Mouse (Mus musculus): ENCODE results near the gene Gm20521. TPM values are rescaled to one million over a fixed set of nuclear protein-coding genes. Genes with fewer than 3 reads are reported as not detected.

The Gm20521 gene
- polyA plus RNA-seq (2014; fragmentation: Nextera tagmentation; extraction: Ambion mirVana): 0.38 TPM in 1 of 2 replicates, not detected in the other

GRCm38 (mm10) chr14:54883154-54884021, at the start of gene Gm20521, which contains the start of gene Bcl2l2:
Gm20521 (plus strand) TSS chr14:54883441.
Bcl2l2 (plus strand) TSS chr14:54883377.
- WGBS: 0% methylated on average over 27 of the region's 27 CpGs
- Histone ChIP-seq H3K36me3 (replicated peaks; ENCODE audit: control insufficient read depth, insufficient read depth, low read depth, low read length) (no peaks in the 10 kb centered on the region), H3K9ac (replicated peaks; ENCODE audit: low read length) (peak within 1 kb of the TSS; percentile 67), H3K4me2 (ENCODE audit: low read depth, low read length) (peak within 1 kb of the TSS; percentile 76), H3K4me1 (ENCODE audit: control insufficient read depth, insufficient read depth, low read length) (no peaks in the 10 kb centered on the region; the same call in 1 of the 2 replicates), H3K27me3 (ENCODE audit: control insufficient read depth, insufficient read depth, low read length) (no peaks in the 10 kb centered on the region), H3K27ac (replicated peaks; ENCODE audit: low read depth, low read length) (peak within 1 kb of the TSS; percentile 80), H3K4me3 (ENCODE audit: low read depth, low read length) (peak within 1 kb of the TSS; percentile 57), H3K9me3 (replicated peaks; ENCODE audit: control insufficient read depth, low read length) (no peaks in the 10 kb centered on the region)
- DNase-seq (ENCODE audit: low spot score) (peak; percentile 90), ATAC-seq (replicated peaks; ENCODE audit: insufficient number of reproducible peaks, low FRiP score, low TSS enrichment, low read depth) (peak; percentile 78)

GRCm38 (mm10) chr14:54843461-54843860, 39.8 kb upstream of the Gm20521 start:
- H3K27ac ChIP-seq (replicated peaks; ENCODE audit: low read depth, low read length): no peak overlapping the region
- no peak overlapping the region for H3K9ac ChIP-seq (replicated peaks; ENCODE audit: low read length)
- H3K4me2 ChIP-seq (ENCODE audit: low read depth, low read length): no peak overlapping the region
- 6% methylated on average over 4 of the region's 4 CpGs for WGBS
- H3K27me3 ChIP-seq (ENCODE audit: control insufficient read depth, insufficient read depth, low read length): no peaks in the 10 kb centered on the region
- no peaks in the 10 kb centered on the region for H3K4me1 ChIP-seq (ENCODE audit: control insufficient read depth, insufficient read depth, low read length)
- ATAC-seq (replicated peaks; ENCODE audit: insufficient number of reproducible peaks, low FRiP score, low TSS enrichment, low read depth): no peak
- H3K36me3 ChIP-seq (replicated peaks; ENCODE audit: control insufficient read depth, insufficient read depth, low read depth, low read length): no peaks in the 10 kb centered on the region
- H3K9me3 ChIP-seq (replicated peaks; ENCODE audit: control insufficient read depth, low read length): no peaks in the 10 kb centered on the region
- DNase-seq (ENCODE audit: low spot score): peak; percentile 74
- no peak overlapping the region for H3K4me3 ChIP-seq (ENCODE audit: low read depth, low read length)

- Histone ChIP-seq H3K4me3 (ENCODE audit: low read depth, low read length) (no peak overlapping the region), H3K9ac (replicated peaks; ENCODE audit: low read length) (no peak overlapping the region), H3K9me3 (replicated peaks; ENCODE audit: control insufficient read depth, low read length) (no peaks in the 10 kb centered on the region), H3K4me1 (ENCODE audit: control insufficient read depth, insufficient read depth, low read length) (no peaks in the 10 kb centered on the region), H3K36me3 (replicated peaks; ENCODE audit: control insufficient read depth, insufficient read depth, low read depth, low read length) (no peaks in the 10 kb centered on the region), H3K27me3 (ENCODE audit: control insufficient read depth, insufficient read depth, low read length) (no peaks in the 10 kb centered on the region), H3K27ac (replicated peaks; ENCODE audit: low read depth, low read length) (no peak overlapping the region), H3K4me2 (ENCODE audit: low read depth, low read length) (no peak overlapping the region)
- DNase-seq (ENCODE audit: low spot score) (no peak), ATAC-seq (replicated peaks; ENCODE audit: insufficient number of reproducible peaks, low FRiP score, low TSS enrichment, low read depth) (no peak)
- 94% methylated on average over 3 of the region's 3 CpGs for WGBS
Observed at GRCm38 (mm10) chr14:54855726-54856125, 27.5 kb upstream of the Gm20521 start.

- Histone ChIP-seq H3K27me3 (ENCODE audit: control insufficient read depth, insufficient read depth, low read length) (no peaks in the 10 kb centered on the region), H3K27ac (replicated peaks; ENCODE audit: low read depth, low read length) (no peak overlapping the region), H3K36me3 (replicated peaks; ENCODE audit: control insufficient read depth, insufficient read depth, low read depth, low read length) (no peaks in the 10 kb centered on the region), H3K9me3 (replicated peaks; ENCODE audit: control insufficient read depth, low read length) (no peaks in the 10 kb centered on the region), H3K9ac (replicated peaks; ENCODE audit: low read length) (no peak overlapping the region), H3K4me3 (ENCODE audit: low read depth, low read length) (no peak overlapping the region), H3K4me1 (ENCODE audit: control insufficient read depth, insufficient read depth, low read length) (no peaks in the 10 kb centered on the region), H3K4me2 (ENCODE audit: low read depth, low read length) (no peak overlapping the region)
- 85% methylated on average over 7 of the region's 7 CpGs for WGBS
- DNase-seq (ENCODE audit: low spot score) (no peak), ATAC-seq (replicated peaks; ENCODE audit: insufficient number of reproducible peaks, low FRiP score, low TSS enrichment, low read depth) (no peak)
Observed at GRCm38 (mm10) chr14:54856703-54857102, 26.5 kb upstream of the Gm20521 start.

- Histone ChIP-seq H3K4me2 (ENCODE audit: low read depth, low read length) (no peak overlapping the region), H3K27ac (replicated peaks; ENCODE audit: low read depth, low read length) (no peak overlapping the region), H3K9me3 (replicated peaks; ENCODE audit: control insufficient read depth, low read length) (no peaks in the 10 kb centered on the region), H3K4me3 (ENCODE audit: low read depth, low read length) (no peak overlapping the region), H3K4me1 (ENCODE audit: control insufficient read depth, insufficient read depth, low read length) (no peaks in the 10 kb centered on the region), H3K36me3 (replicated peaks; ENCODE audit: control insufficient read depth, insufficient read depth, low read depth, low read length) (no peaks in the 10 kb centered on the region), H3K9ac (replicated peaks; ENCODE audit: low read length) (no peak overlapping the region), H3K27me3 (ENCODE audit: control insufficient read depth, insufficient read depth, low read length) (no peaks in the 10 kb centered on the region)
- ATAC-seq (replicated peaks; ENCODE audit: insufficient number of reproducible peaks, low FRiP score, low TSS enrichment, low read depth) (no peak), DNase-seq (ENCODE audit: low spot score) (no peak)
- 93% methylated on average over 9 of the region's 9 CpGs for WGBS
Observed at GRCm38 (mm10) chr14:54857891-54858290, 25.4 kb upstream of the Gm20521 start.

- no peak overlapping the region for H3K27ac ChIP-seq (replicated peaks; ENCODE audit: low read depth, low read length)
- WGBS: 47% methylated on average over 2 of the region's 2 CpGs
- no peak overlapping the region for H3K4me2 ChIP-seq (ENCODE audit: low read depth, low read length)
- H3K4me3 ChIP-seq (ENCODE audit: low read depth, low read length): no peak overlapping the region
- H3K27me3 ChIP-seq (ENCODE audit: control insufficient read depth, insufficient read depth, low read length): no peaks in the 10 kb centered on the region
- no peak for ATAC-seq (replicated peaks; ENCODE audit: insufficient number of reproducible peaks, low FRiP score, low TSS enrichment, low read depth)
- no peaks in the 10 kb centered on the region for H3K4me1 ChIP-seq (ENCODE audit: control insufficient read depth, insufficient read depth, low read length)
- H3K9me3 ChIP-seq (replicated peaks; ENCODE audit: control insufficient read depth, low read length): no peaks in the 10 kb centered on the region
- DNase-seq (ENCODE audit: low spot score): peak; percentile 64
- H3K9ac ChIP-seq (replicated peaks; ENCODE audit: low read length): no peak overlapping the region
- no peaks in the 10 kb centered on the region for H3K36me3 ChIP-seq (replicated peaks; ENCODE audit: control insufficient read depth, insufficient read depth, low read depth, low read length)
Observed at GRCm38 (mm10) chr14:54860511-54860910, 22.7 kb upstream of the Gm20521 start.

- no peaks in the 10 kb centered on the region for H3K4me1 ChIP-seq (ENCODE audit: control insufficient read depth, insufficient read depth, low read length)
- peak; percentile 96 for DNase-seq (ENCODE audit: low spot score)
- H3K36me3 ChIP-seq (replicated peaks; ENCODE audit: control insufficient read depth, insufficient read depth, low read depth, low read length): no peaks in the 10 kb centered on the region
- H3K9ac ChIP-seq (replicated peaks; ENCODE audit: low read length): peak overlapping the region; percentile 93
- ATAC-seq (replicated peaks; ENCODE audit: insufficient number of reproducible peaks, low FRiP score, low TSS enrichment, low read depth): peak; percentile 100
- peak overlapping the region; percentile 62; the same call in 1 of the 2 replicates for H3K27ac ChIP-seq (replicated peaks; ENCODE audit: low read depth, low read length)
- H3K9me3 ChIP-seq (replicated peaks; ENCODE audit: control insufficient read depth, low read length): no peaks in the 10 kb centered on the region
- under 1% methylated on average over 46 of the region's 56 CpGs for WGBS
- H3K27me3 ChIP-seq (ENCODE audit: control insufficient read depth, insufficient read depth, low read length): no peaks in the 10 kb centered on the region
- peak overlapping the region; percentile 81 for H3K4me3 ChIP-seq (ENCODE audit: low read depth, low read length)
- H3K4me2 ChIP-seq (ENCODE audit: low read depth, low read length): peak overlapping the region; percentile 61
Observed at GRCm38 (mm10) chr14:54863501-54864312, 19.5 kb upstream of the Gm20521 start.

Data from embryonic facial prominence, embryonic 11.5 days (tissue).